Mouse (Mus musculus) adrenal gland, postnatal 14 days (tissue): ENCODE data around the gene Eif4a1. TPM values are rescaled to one million over a fixed set of nuclear protein-coding genes. Genes with fewer than 3 reads are reported as not detected.
A peak's percentile ranks its signal among the peaks of the same experiment; 100 is the strongest.
"Not testable (repeated sequence)": the region's sequence is repeated elsewhere in the genome, so short reads cannot be mapped to it uniquely, and the experiment has no call there.

ENCODE experiments used
- DNase-seq: peaks from one replicate; pipeline ENCODE4 v3.0.0; 2021; ENCODE audit warnings: mixed read lengths
- long read RNA-seq, 2 experiments: library from polyadenylated mRNA; stranded (forward); transcript quantifications; one replicate each; pipeline ENCODE4 v2.0.0; 2021
- total RNA-seq: library from RNA; stranded (reverse); gene quantifications from 2 replicates; pipeline ENCODE4 v1.2.3, GENCODE M21; 2021

The Eif4a1 gene
- total RNA-seq = 642 and 752 TPM in 2 replicates
- long read RNA-seq, experiment 1, transcript Eif4a1-213 (11 exons, 1,774 nt) = major isoform, 175 of 222 reads
- long read RNA-seq, experiment 1, partial matches to known transcripts = 20 of 222 reads
- long read RNA-seq, experiment 1, other reads (novel, unspliced or antisense) = 27 of 222 reads
- long read RNA-seq, experiment 2, transcript Eif4a1-213 (11 exons, 1,774 nt) = major isoform, 124 of 172 reads
- long read RNA-seq, experiment 2, partial matches to known transcripts = 17 of 172 reads
- long read RNA-seq, experiment 2, other reads (novel, unspliced or antisense) = 31 of 172 reads

- DNase-seq = peak; percentile 99
Observed at GRCm38 (mm10) chr11:69672211-69672706, at the start of gene Eif4a1. TSS of gene Eif4a1 (minus strand) at chr11:69672423.

GRCm38 (mm10) chr11:69720852-69721251 is 48.6 kb upstream of the Eif4a1 start:
- no peak for DNase-seq

GRCm38 (mm10) chr11:69719423-69719822 is 47.2 kb upstream of the Eif4a1 start:
- no peak for DNase-seq

GRCm38 (mm10) chr11:69718661-69719060 is 46.4 kb upstream of the Eif4a1 start:
- DNase-seq = no peak

- DNase-seq = no peak
Observed at GRCm38 (mm10) chr11:69716953-69717352, 44.7 kb upstream of the Eif4a1 start.

GRCm38 (mm10) chr11:69715929-69716328 is 43.7 kb upstream of the Eif4a1 start:
- peak; percentile 70 for DNase-seq

GRCm38 (mm10) chr11:69715482-69715881 is 43.3 kb upstream of the Eif4a1 start:
- DNase-seq = peak; percentile 74

GRCm38 (mm10) chr11:69714636-69715329 is 42.6 kb upstream of the Eif4a1 start:
- DNase-seq = no peak

GRCm38 (mm10) chr11:69712954-69713672 is 40.9 kb upstream of the Eif4a1 start:
- no peak for DNase-seq

GRCm38 (mm10) chr11:69711082-69711481 is 38.9 kb upstream of the Eif4a1 start:
- no peak for DNase-seq

GRCm38 (mm10) chr11:69710470-69710869 is 38.2 kb upstream of the Eif4a1 start:
- DNase-seq = no peak

- DNase-seq = no peak
Observed at GRCm38 (mm10) chr11:69709554-69710446, 37.6 kb upstream of the Eif4a1 start.

GRCm38 (mm10) chr11:69708614-69709265 is 36.5 kb upstream of the Eif4a1 start:
- no peak for DNase-seq

GRCm38 (mm10) chr11:69707873-69708381 is 35.7 kb upstream of the Eif4a1 start:
- no peak for DNase-seq

- DNase-seq = no peak
Observed at GRCm38 (mm10) chr11:69707480-69707847, 35.2 kb upstream of the Eif4a1 start.

- DNase-seq = peak; percentile 91
Observed at GRCm38 (mm10) chr11:69706775-69707479, 34.7 kb upstream of the Eif4a1 start.

- DNase-seq = no peak
Observed at GRCm38 (mm10) chr11:69704613-69705010, 32.4 kb upstream of the Eif4a1 start.

- DNase-seq = no peak
Observed at GRCm38 (mm10) chr11:69703814-69704612, 31.8 kb upstream of the Eif4a1 start.

- DNase-seq = not testable (repeated sequence)
Observed at GRCm38 (mm10) chr11:69703381-69703780, 31.2 kb upstream of the Eif4a1 start.

- not testable (repeated sequence) for DNase-seq
Observed at GRCm38 (mm10) chr11:69702886-69703285, 30.7 kb upstream of the Eif4a1 start.
